Mouse (Mus musculus): ENCODE measurements at regions not wholly inside any gene's neighbourhood (a gene's known extent, or its start where the extent isn't known, plus 50 kb on each side); places are given as distances from the start of the nearest gene placed in this dataset.
"Not testable (repeated sequence)": the region's sequence is repeated elsewhere in the genome, so short reads cannot be mapped to it uniquely, and the experiment has no call there.

DNA sequence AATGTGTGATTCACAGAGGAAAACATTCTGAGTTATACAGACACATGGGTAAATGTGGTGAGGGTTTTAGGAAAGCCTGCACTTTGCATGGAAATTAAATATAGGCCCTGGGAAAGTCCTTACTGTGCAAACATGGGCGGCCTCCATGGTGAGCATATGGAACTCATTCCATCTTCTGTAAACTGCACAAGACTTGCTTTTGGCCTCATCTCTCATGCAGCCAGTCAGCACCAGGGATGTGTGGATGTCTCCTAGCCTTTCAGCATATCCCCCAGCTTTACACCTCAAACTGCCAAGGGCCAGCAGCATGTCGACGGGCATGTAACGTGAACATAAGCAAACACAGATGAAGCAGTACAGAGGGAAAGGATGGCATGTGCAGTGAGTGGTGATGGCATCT is 364.7 kb upstream of the 1700008P02Rik start:
- H3K9me3 ChIP-seq (ENCODE audit: low read length), result no peaks in the 10 kb centered on the region
- H3K4me1 ChIP-seq (ENCODE audit: insufficient read depth, low read length), result no peaks in the 10 kb centered on the region
- WGBS, result 85% methylated on average over 4 of the region's 4 CpGs
- no peak overlapping the region for H3K4me3 ChIP-seq (ENCODE audit: low read depth, low read length)
- no peaks in the 10 kb centered on the region for H3K27me3 ChIP-seq (ENCODE audit: insufficient read depth, low read length)
- ATAC-seq (ENCODE audit: low FRiP score) (no peak), DNase-seq (ENCODE audit: low spot score) (no peak)
- H3K27ac ChIP-seq (ENCODE audit: low read depth, low read length), result no peak overlapping the region
- H3K36me3 ChIP-seq (ENCODE audit: insufficient read depth, low read length), result no peaks in the 10 kb centered on the region
- no peak for TF ChIP-seq CTCF (IDR thresholded peaks at IDR 0.05)
- no peak overlapping the region for H3K9ac ChIP-seq (replicated peaks; ENCODE audit: low read length, poor library complexity, severe bottlenecking)
- no peak overlapping the region for H3K4me2 ChIP-seq (ENCODE audit: low read depth, low read length, poor library complexity, severe bottlenecking)

DNA sequence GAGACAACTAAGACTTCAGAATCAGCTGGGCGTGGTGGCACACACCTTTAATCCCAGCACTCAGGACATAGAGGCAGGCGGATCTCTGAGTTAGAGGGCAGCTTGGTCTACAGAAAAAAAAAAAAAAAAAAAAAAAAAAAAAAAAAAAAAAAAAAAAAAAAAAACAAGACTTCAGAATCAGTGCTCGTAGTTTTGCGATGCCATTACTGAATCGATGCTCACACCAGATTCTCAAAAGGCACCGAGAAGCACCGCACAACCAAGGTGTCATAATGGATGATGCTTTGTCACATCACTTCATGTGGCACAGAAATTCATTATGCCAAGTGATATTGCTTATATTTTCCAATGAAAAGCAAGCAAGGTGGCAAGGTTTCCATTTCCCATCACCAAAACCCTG is 337.4 kb upstream of the 1700008P02Rik start:
- Histone ChIP-seq H3K4me2 (ENCODE audit: low read depth, low read length, poor library complexity, severe bottlenecking) (no peak overlapping the region), H3K9me3 (ENCODE audit: low read length) (no peaks in the 10 kb centered on the region), H3K9ac (replicated peaks; ENCODE audit: low read length, poor library complexity, severe bottlenecking) (no peak overlapping the region), H3K4me1 (ENCODE audit: insufficient read depth, low read length) (no peaks in the 10 kb centered on the region), H3K36me3 (ENCODE audit: insufficient read depth, low read length) (no peaks in the 10 kb centered on the region), H3K27me3 (ENCODE audit: insufficient read depth, low read length) (no peaks in the 10 kb centered on the region), H3K4me3 (ENCODE audit: low read depth, low read length) (no peak overlapping the region), H3K27ac (ENCODE audit: low read depth, low read length) (no peak overlapping the region)
- no peak for TF ChIP-seq CTCF (IDR thresholded peaks at IDR 0.05)
- whole genome bisulfite sequencing, result 93% methylated on average over 7 of the region's 7 CpGs
- DNase-seq (ENCODE audit: low spot score) (no peak), ATAC-seq (ENCODE audit: low FRiP score) (no peak)

DNA sequence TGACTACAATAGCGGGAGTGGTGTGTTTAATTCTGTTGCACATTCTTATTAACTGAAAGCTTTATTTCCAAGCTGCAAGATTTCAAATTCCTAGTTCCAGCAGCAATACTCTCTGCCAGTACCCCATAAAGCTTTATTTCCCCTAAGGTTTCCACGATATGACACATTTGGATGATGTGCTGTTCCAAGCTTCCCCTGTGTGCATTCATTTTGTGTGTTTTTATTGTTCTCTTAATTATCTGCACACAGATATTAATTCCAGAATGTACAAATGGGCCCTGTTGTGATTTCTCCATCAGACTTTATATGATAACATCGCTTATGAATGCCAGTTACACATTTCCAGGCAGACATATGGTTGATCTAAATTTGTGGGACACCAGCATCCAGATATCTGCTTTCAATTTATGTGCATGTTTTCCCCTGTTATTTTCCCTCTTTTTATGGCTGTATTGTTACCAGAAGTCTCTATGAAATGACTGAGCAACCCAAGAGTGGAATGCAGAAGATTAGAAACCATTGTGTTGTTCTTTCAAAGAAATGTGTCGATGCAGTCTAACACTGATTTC is 312.4 kb upstream of the 1700008P02Rik start:
- Histone ChIP-seq H3K9me3 (ENCODE audit: low read length) (no peaks in the 10 kb centered on the region), H3K4me1 (ENCODE audit: insufficient read depth, low read length) (no peaks in the 10 kb centered on the region), H3K4me3 (ENCODE audit: low read depth, low read length) (no peak overlapping the region), H3K9ac (replicated peaks; ENCODE audit: low read length, poor library complexity, severe bottlenecking) (no peak overlapping the region), H3K27me3 (ENCODE audit: insufficient read depth, low read length) (no peaks in the 10 kb centered on the region), H3K4me2 (ENCODE audit: low read depth, low read length, poor library complexity, severe bottlenecking) (no peak overlapping the region), H3K36me3 (ENCODE audit: insufficient read depth, low read length) (no peaks in the 10 kb centered on the region), H3K27ac (ENCODE audit: low read depth, low read length) (no peak overlapping the region)
- ATAC-seq (ENCODE audit: low FRiP score), result no peak
- DNase-seq (ENCODE audit: low spot score), result peak; percentile 22
- no peak for TF ChIP-seq CTCF (IDR thresholded peaks at IDR 0.05)
- WGBS, result 76% methylated on average over 4 of the region's 4 CpGs

DNA sequence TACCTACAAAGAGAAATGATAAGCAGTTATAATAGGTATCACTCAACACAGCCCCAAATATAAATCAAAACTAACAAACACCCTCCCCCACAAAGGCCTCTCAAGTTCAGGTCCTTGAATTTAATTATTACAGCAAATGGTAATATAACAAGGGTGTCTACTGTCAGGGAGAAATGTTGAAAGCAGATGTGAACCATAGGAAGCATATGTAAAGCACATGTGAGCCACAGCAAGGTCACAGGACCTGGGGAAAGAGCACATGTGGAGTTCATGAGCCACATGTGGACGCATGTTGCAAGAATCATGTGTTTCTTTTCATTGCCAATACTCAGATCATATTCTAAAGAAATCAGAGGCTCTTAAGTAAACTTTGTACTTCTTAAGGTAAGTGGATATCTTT is 306.5 kb upstream of the 1700008P02Rik start:
- DNase-seq (ENCODE audit: low spot score), result no peak
- Histone ChIP-seq H3K4me2 (ENCODE audit: low read depth, low read length, poor library complexity, severe bottlenecking) (no peak overlapping the region), H3K4me1 (ENCODE audit: insufficient read depth, low read length) (no peaks in the 10 kb centered on the region), H3K4me3 (ENCODE audit: low read depth, low read length) (no peak overlapping the region), H3K27ac (ENCODE audit: low read depth, low read length) (no peak overlapping the region), H3K9me3 (ENCODE audit: low read length) (no peaks in the 10 kb centered on the region), H3K27me3 (ENCODE audit: insufficient read depth, low read length) (no peaks in the 10 kb centered on the region), H3K9ac (replicated peaks; ENCODE audit: low read length, poor library complexity, severe bottlenecking) (no peak overlapping the region), H3K36me3 (ENCODE audit: insufficient read depth, low read length) (no peaks in the 10 kb centered on the region)
- TF ChIP-seq CTCF (IDR thresholded peaks at IDR 0.05), result no peak
- 95% methylated on average over 1 of the region's 1 CpGs for WGBS
- no peak for ATAC-seq (ENCODE audit: low FRiP score)

DNA sequence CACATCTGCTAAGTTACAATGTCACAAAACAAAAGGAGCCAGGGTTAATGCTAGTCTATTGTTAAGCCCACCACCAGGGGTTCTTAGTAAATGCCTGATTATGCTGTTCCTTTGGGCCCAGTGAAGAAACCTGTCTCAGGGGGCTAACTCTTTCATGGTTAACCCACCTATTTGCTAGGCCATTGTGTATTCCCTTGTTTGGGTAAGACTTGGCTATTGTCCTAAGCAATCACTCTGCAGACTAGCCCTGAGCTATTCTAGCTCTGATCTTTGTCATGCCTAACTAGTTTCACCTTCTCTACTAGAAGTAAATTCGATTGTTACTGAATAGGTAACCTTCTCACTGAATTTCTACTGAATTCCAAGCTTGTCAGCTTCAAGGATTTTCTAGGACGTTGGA is 302.4 kb upstream of the 1700008P02Rik start:
- DNase-seq (ENCODE audit: low spot score); ATAC-seq (ENCODE audit: low FRiP score); H3K4me2 ChIP-seq (ENCODE audit: low read depth, low read length, poor library complexity, severe bottlenecking); H3K9me3 ChIP-seq (ENCODE audit: low read length); H3K27me3 ChIP-seq (ENCODE audit: insufficient read depth, low read length); H3K36me3 ChIP-seq (ENCODE audit: insufficient read depth, low read length); H3K4me1 ChIP-seq (ENCODE audit: insufficient read depth, low read length); H3K4me3 ChIP-seq (ENCODE audit: low read depth, low read length); H3K9ac ChIP-seq (replicated peaks; ENCODE audit: low read length, poor library complexity, severe bottlenecking); H3K27ac ChIP-seq (ENCODE audit: low read depth, low read length): not testable (repeated sequence)
- 50% methylated on average over 2 of the region's 2 CpGs for WGBS

DNA sequence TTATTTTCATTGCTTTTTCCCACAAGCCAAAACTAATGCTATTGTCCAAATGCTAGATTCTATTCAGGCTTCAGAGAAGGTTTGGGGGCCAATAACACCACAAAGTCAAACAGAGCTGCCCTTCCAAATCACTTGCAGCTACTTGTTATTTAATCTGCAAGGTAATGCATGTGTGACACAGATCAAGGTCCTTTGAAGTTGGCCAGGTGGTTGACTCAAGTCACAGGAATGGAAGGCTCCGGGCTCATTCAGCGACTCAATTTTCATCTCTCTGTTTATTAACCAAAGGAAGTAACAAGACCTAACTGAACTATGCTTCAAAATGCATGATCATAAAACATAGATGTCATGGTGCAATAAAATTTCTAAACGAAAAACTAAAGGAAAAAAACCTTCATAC is 300.0 kb upstream of the 1700008P02Rik start:
- no peaks in the 10 kb centered on the region for H3K36me3 ChIP-seq (ENCODE audit: insufficient read depth, low read length)
- H3K27ac ChIP-seq (ENCODE audit: low read depth, low read length), result no peak overlapping the region
- no peak overlapping the region for H3K9ac ChIP-seq (replicated peaks; ENCODE audit: low read length, poor library complexity, severe bottlenecking)
- WGBS, result 82% methylated on average over 3 of the region's 3 CpGs
- no peak for ATAC-seq (ENCODE audit: low FRiP score)
- H3K4me3 ChIP-seq (ENCODE audit: low read depth, low read length), result no peak overlapping the region
- no peak for TF ChIP-seq CTCF (IDR thresholded peaks at IDR 0.05)
- no peak for DNase-seq (ENCODE audit: low spot score)
- H3K9me3 ChIP-seq (ENCODE audit: low read length), result no peaks in the 10 kb centered on the region
- H3K27me3 ChIP-seq (ENCODE audit: insufficient read depth, low read length), result no peaks in the 10 kb centered on the region
- H3K4me2 ChIP-seq (ENCODE audit: low read depth, low read length, poor library complexity, severe bottlenecking), result no peak overlapping the region
- H3K4me1 ChIP-seq (ENCODE audit: insufficient read depth, low read length), result no peaks in the 10 kb centered on the region

Measured in midbrain, postnatal 0 days (tissue).